Mouse (Mus musculus): Measurements from ENCODE around the gene BC030867. TPM values are rescaled to one million over a fixed set of nuclear protein-coding genes. Genes with fewer than 3 reads are reported as not detected.
A peak's percentile ranks its signal among the peaks of the same experiment; 100 is the strongest.
"Not testable (repeated sequence)": the region's sequence is repeated elsewhere in the genome, so short reads cannot be mapped to it uniquely, and the experiment has no call there.

BC030867 gene
- total and polyA plus RNA-seq, 3 experiments, result 0.26 to 0.45 (median 0.32) TPM

DNA sequence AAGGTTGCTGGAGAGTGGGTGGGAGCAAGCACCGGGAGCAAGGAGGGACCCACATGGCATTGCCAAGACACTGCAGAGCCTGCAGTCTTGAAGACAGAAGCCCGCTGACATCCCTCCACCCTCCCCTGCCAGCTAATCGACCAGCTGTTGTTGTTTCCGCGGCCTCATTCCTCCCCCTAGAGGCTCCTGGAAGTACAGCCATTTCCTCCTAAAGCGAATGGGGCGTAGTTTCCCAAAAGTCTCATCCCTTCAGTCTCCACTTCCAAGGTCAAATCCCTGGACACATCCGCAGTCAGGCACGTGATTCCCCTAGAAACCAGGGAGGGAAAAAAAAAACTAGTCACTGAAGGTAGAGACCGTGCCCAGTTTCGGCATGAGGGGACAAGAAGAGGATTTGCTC lies 18.8 kb downstream of the BC030867 start:
- Histone ChIP-seq H3K4me3 (no peak overlapping the region), H3K27ac (no peak overlapping the region; the same call in 1 of the 2 replicates), H3K9ac (ENCODE audit: low read depth, low read length) (no peak overlapping the region), H3K79me2 (replicated peaks; ENCODE audit: control insufficient read depth, insufficient read depth, low read length) (no peaks in the 10 kb centered on the region), H3K4me1 (ENCODE audit: control insufficient read depth, insufficient read depth, low read length) (no peaks in the 10 kb centered on the region; the same call in 1 of the 2 replicates), H3K36me3 (ENCODE audit: control insufficient read depth, insufficient read depth, low read length) (no peaks in the 10 kb centered on the region), H3K27me3 (ENCODE audit: control insufficient read depth, insufficient read depth, low read length) (no peaks in the 10 kb centered on the region)
- intact Hi-C loops (cut with DNase I), result loop anchor here (1.0 to 5.0 kb wide), 2 partner anchors 110 to 165 kb away; partner anchors contain the start of gene Tmem101
- 1% methylated on average over 11 of the region's 11 CpGs for WGBS
- TF ChIP-seq EP300 (IDR thresholded peaks at IDR 0.05; ENCODE audit: insufficient read depth, low read depth, low read length) (peak; percentile 68; the same call in 1 of the 2 replicates), CTCF (IDR thresholded peaks at IDR 0.05) (peak; percentile 86), POLR2A (IDR thresholded peaks at IDR 0.05; ENCODE audit: insufficient read depth, low read depth, low read length) (no peak)
- DNase-seq, result peak; percentile 75

DNA sequence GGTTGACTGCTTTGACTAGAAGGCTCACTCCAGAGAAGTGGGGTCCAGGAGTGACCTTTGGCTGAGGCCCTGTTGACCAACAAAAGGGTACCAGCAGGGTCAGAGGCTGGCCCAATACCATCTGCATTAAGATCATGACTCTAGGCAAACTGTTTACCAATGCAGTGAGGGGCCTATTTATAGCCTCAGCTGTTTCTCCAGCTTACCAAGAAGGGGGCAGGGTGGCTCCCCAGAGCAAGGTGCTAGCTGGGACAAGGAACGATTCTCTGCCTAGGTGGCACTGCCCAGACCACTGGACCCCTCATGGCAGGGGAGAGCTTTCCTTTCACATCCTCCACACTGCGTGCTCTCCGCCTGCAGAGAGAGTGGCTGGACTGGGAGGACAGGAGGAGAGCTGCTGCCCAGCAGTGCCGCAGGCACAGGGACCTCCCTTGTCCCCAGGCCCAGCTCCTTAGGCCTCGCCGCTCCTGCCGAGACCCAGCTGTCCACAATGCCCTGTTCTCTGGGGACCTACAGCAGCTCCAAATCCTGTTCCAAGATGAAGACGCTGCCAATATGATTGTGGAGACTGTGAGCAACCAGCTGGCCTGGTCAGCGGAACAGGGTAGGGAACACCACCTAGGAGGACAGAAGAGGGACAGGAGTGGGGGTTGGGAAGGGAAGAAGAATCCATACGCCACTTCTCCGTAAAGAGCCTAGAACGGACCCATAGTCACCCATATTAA lies 20.0 kb downstream of the BC030867 start, which contains the start of gene Asb16:
Gene Asb16 (plus strand): TSS at position 224 of the 725 bp plus-strand sequence.
- Histone ChIP-seq H3K36me3 (ENCODE audit: control insufficient read depth, insufficient read depth, low read length) (no peaks in the 10 kb centered on the region), H3K4me3 (no peak within 1 kb of the TSS), H3K9ac (ENCODE audit: low read depth, low read length) (no peak within 1 kb of the TSS), H3K4me1 (ENCODE audit: control insufficient read depth, insufficient read depth, low read length) (no peaks in the 10 kb centered on the region; the same call in 1 of the 2 replicates), H3K79me2 (replicated peaks; ENCODE audit: control insufficient read depth, insufficient read depth, low read length) (no peaks in the 10 kb centered on the region), H3K27me3 (ENCODE audit: control insufficient read depth, insufficient read depth, low read length) (no peaks in the 10 kb centered on the region), H3K27ac (no peak within 1 kb of the TSS)
- WGBS, result 79% methylated on average over 12 of the region's 12 CpGs
- TF ChIP-seq POLR2A (IDR thresholded peaks at IDR 0.05; ENCODE audit: insufficient read depth, low read depth, low read length) (no peak), CTCF (IDR thresholded peaks at IDR 0.05) (no peak), EP300 (IDR thresholded peaks at IDR 0.05; ENCODE audit: insufficient read depth, low read depth, low read length) (no peak)
- intact Hi-C loops (cut with DNase I), result loop anchor here (5.0 kb wide), 1 partner anchor 111 kb away; the partner anchor contains the start of gene Tmem101
- no peak for DNase-seq

DNA sequence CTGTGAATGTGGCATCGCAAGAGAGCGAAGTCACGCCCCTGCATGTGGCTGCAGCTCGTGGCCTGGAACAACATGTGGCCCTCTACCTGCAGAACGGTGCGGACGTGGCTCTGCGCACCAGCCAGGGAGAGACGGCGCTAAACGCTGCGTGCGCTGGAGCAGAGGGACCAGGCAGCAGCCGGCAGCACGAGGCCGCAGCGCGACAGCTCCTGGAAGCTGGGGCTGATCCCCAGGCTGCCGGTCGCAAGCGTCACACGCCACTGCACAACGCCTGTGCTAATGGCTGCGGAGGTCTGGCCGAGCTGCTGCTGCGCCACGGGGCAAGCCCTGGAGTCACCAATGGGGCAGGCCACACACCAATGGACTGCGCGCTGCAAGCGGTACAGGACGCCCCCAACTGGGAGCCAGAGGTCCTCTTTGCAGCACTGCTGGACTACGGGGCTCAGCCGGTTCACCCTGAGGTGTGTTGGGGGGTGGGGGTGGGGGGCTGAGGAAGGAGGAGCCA lies 27.8 kb downstream of the BC030867 start:
- peak in 1 of 2 experiments; percentile 34 for DNase-seq
- Histone ChIP-seq H3K9ac (ENCODE audit: low read depth, low read length) (peak overlapping the region; percentile 52), H3K4me1 (ENCODE audit: control insufficient read depth, insufficient read depth, low read length) (peaks cover 2% of the 10 kb centered on the region), H3K79me2 (replicated peaks; ENCODE audit: control insufficient read depth, insufficient read depth, low read length) (no peaks in the 10 kb centered on the region), H3K27ac (no peak overlapping the region), H3K36me3 (ENCODE audit: control insufficient read depth, insufficient read depth, low read length) (no peaks in the 10 kb centered on the region), H3K4me3 (peak overlapping the region; percentile 26; the same call in 1 of the 2 replicates), H3K27me3 (ENCODE audit: control insufficient read depth, insufficient read depth, low read length) (peaks cover 5% of the 10 kb centered on the region; the same call in 1 of the 2 replicates)
- intact Hi-C loops (cut with DNase I), result no loop called here
- TF ChIP-seq EP300 (IDR thresholded peaks at IDR 0.05; ENCODE audit: insufficient read depth, low read depth, low read length), result no peak
- no peak for TF ChIP-seq POLR2A (IDR thresholded peaks at IDR 0.05; ENCODE audit: insufficient read depth, low read depth, low read length)
- TF ChIP-seq CTCF (IDR thresholded peaks at IDR 0.05), result no peak
- 2% methylated on average over 33 of the region's 33 CpGs for WGBS

DNA sequence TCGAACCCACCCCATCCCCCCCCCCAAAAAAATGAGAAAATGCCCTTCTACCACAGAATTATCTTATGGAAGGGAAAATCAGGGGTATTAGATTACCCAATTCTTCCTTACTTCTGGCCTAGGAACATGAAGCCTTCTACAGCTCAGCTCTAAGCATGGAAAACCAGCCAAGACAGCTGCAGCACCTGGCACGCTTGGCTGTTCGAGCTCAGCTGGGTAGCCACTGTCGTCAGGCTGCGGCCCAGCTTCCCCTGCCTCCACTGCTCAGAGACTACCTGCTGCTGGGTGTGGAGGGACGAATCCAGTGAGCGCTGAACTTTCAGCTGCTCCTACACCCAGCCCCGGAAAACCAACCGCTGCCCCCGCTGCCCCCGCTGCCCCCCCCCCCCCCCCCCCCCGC lies 29.1 kb downstream of the BC030867 start:
- TF ChIP-seq CTCF (IDR thresholded peaks at IDR 0.05), result no peak
- no peak for TF ChIP-seq EP300 (IDR thresholded peaks at IDR 0.05; ENCODE audit: insufficient read depth, low read depth, low read length)
- no peak for TF ChIP-seq POLR2A (IDR thresholded peaks at IDR 0.05; ENCODE audit: insufficient read depth, low read depth, low read length)
- WGBS, result 76% methylated on average over 10 of the region's 12 CpGs
- intact Hi-C loops (cut with DNase I), result no loop called here
- Histone ChIP-seq H3K4me3 (no peak overlapping the region), H3K36me3 (ENCODE audit: control insufficient read depth, insufficient read depth, low read length) (no peaks in the 10 kb centered on the region), H3K27me3 (ENCODE audit: control insufficient read depth, insufficient read depth, low read length) (peaks cover 5% of the 10 kb centered on the region; the same call in 1 of the 2 replicates), H3K9ac (ENCODE audit: low read depth, low read length) (no peak overlapping the region), H3K27ac (no peak overlapping the region), H3K79me2 (replicated peaks; ENCODE audit: control insufficient read depth, insufficient read depth, low read length) (no peaks in the 10 kb centered on the region), H3K4me1 (ENCODE audit: control insufficient read depth, insufficient read depth, low read length) (peaks cover 2% of the 10 kb centered on the region)
- DNase-seq, result no peak

DNA sequence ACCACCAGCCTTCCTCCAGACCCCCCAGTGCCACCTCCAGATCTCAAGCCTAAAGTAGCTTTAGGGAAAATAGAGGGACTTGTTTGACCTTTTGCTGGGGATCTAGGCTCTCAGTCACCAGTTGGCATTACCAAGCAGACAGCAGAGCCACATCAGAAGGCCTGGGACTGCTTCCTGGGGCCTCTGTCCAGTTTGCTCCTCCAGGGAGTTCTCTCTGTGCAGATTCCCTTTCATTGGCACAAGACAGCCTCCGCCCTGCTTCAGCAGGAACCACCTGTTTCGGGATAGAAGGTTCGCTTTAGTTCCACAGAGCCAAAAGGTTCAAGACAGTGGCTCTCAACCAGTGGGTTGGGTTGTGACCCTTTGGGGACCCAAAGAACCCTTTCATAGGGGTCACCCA lies 30.9 kb downstream of the BC030867 start:
- Histone ChIP-seq H3K27ac (no peak overlapping the region), H3K27me3 (ENCODE audit: control insufficient read depth, insufficient read depth, low read length) (peaks cover 5% of the 10 kb centered on the region; the same call in 1 of the 2 replicates), H3K9ac (ENCODE audit: low read depth, low read length) (no peak overlapping the region), H3K36me3 (ENCODE audit: control insufficient read depth, insufficient read depth, low read length) (no peaks in the 10 kb centered on the region), H3K4me3 (no peak overlapping the region), H3K4me1 (ENCODE audit: control insufficient read depth, insufficient read depth, low read length) (peaks cover 2% of the 10 kb centered on the region), H3K79me2 (replicated peaks; ENCODE audit: control insufficient read depth, insufficient read depth, low read length) (no peaks in the 10 kb centered on the region)
- no peak for TF ChIP-seq POLR2A (IDR thresholded peaks at IDR 0.05; ENCODE audit: insufficient read depth, low read depth, low read length)
- TF ChIP-seq CTCF (IDR thresholded peaks at IDR 0.05), result no peak
- no peak for TF ChIP-seq EP300 (IDR thresholded peaks at IDR 0.05; ENCODE audit: insufficient read depth, low read depth, low read length)
- WGBS, result 90% methylated on average over 3 of the region's 3 CpGs
- no peak for DNase-seq
- intact Hi-C loops (cut with DNase I), result no loop called here

DNA sequence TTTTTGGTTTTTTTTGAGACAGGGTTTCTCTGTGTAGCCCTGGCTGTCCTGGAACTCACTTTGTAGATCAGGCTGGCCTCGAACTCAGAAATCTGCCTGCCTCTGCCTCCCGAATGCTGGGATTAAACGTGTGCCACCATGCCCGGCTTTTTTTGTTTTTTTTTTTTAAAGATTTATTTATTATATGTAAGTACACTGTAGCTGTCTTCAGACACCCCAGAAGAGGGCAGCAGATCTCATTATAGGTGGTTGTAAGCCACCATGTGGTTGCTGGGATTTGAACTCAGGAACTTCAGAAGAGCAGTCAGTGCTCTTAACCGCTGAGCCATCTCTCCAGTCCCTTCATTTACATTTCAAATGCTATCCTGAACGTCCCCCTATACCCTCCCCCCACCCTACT lies 31.6 kb downstream of the BC030867 start:
- TF ChIP-seq CTCF (IDR thresholded peaks at IDR 0.05), result peak; percentile 27
- H3K36me3 ChIP-seq (ENCODE audit: control insufficient read depth, insufficient read depth, low read length); H3K9ac ChIP-seq (ENCODE audit: low read depth, low read length); intact Hi-C loops (cut with DNase I); H3K27ac ChIP-seq; H3K79me2 ChIP-seq (replicated peaks; ENCODE audit: control insufficient read depth, insufficient read depth, low read length); H3K4me1 ChIP-seq (ENCODE audit: control insufficient read depth, insufficient read depth, low read length); H3K27me3 ChIP-seq (ENCODE audit: control insufficient read depth, insufficient read depth, low read length); H3K4me3 ChIP-seq; DNase-seq: not testable (repeated sequence)
- 66% methylated on average over 6 of the region's 6 CpGs for WGBS
